Mouse (Mus musculus): ENCODE measurements at regions not wholly inside any gene's neighbourhood (a gene's known extent, or its start where the extent isn't known, plus 50 kb on each side); places are given as distances from the start of the nearest gene placed in this dataset.

DNA sequence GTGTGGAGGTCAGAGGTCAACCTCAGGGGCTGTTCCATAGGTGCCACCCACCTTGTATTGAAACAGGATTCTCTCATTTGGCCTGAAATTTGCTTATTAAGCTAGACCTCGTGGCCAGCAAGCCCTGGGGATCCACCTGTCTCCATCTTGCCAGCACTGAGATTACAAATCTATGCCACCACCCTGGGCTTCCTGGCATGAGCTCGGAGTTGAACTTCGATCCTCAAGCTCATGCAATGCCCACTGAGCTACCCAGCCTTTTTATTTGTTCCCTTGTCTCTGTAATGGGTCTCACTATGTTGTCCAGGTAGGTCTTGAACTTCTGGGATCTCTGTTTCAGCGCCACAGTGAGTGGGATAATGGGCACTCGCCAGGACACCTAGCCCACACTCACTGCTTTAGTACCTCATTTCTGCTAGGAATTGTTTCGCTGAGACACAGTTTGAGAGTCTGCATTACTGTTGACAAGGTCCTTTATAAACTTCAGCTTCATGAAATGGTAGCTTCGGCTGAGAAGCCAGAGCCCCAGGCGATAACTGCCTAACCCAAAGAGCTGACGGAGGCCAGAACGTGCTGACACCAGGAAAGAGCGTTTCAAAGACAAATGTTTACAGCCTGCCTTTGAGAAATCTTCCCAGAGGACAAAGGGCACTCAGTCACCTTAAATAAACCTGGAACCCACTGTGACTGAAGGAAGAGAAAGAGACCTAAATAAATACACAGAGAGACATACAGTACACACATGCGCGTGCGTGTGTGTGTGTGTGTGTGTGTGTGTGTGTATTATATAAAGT lies 50.6 kb upstream of the Foxn2 start:
- in situ Hi-C loops (cut with MboI, MseI), result no loop called here
